Mouse (Mus musculus) hindbrain, embryonic 15.5 days (tissue): ENCODE results near the gene Acvr1. TPM values are rescaled to one million over a fixed set of nuclear protein-coding genes. Genes with fewer than 3 reads are reported as not detected.
A peak's percentile ranks its signal among the peaks of the same experiment; 100 is the strongest.

Source experiments
- ATAC-seq: fragments of 200-750 bp; cut with Nextera tagmentation; 2 replicates; pipeline ENCODE4 v1.8.0; 2017; ENCODE audit warnings: low read depth, moderate number of reproducible peaks, moderate TSS enrichment; ENCODE audit not compliant: low FRiP score
- H3K27ac ChIP-seq: fragments of 300-500 bp; sonication (generic); replicated peaks from 2 replicates; pipeline ENCODE4 v1.5.1; 2015; ENCODE audit warnings: mild to moderate bottlenecking, inconsistent platforms
- H3K27me3 ChIP-seq: fragments of 300-500 bp; sonication (generic); 2 replicates; pipeline ENCODE4 v1.6.1; 2015; ENCODE audit warnings: control low read depth, inconsistent platforms
- H3K36me3 ChIP-seq: fragments of 300-500 bp; sonication (generic); 2 replicates; pipeline ENCODE4 v1.6.1; 2015; ENCODE audit warnings: control low read depth, inconsistent platforms
- H3K4me1 ChIP-seq: fragments of 300-500 bp; sonication (generic); replicated peaks from 2 replicates; pipeline ENCODE4 v1.6.1; 2015; ENCODE audit warnings: control low read depth, inconsistent platforms
- H3K4me2 ChIP-seq: fragments of 300-500 bp; sonication (generic); 2 replicates; pipeline ENCODE4 v1.6.1; 2015; ENCODE audit warnings: moderate library complexity, mild to moderate bottlenecking, inconsistent platforms
- H3K4me3 ChIP-seq: fragments of 300-500 bp; sonication (generic); 2 replicates; pipeline ENCODE4 v1.5.1; 2015; ENCODE audit warnings: mild to moderate bottlenecking, inconsistent platforms
- H3K9ac ChIP-seq: fragments of 300-500 bp; sonication (generic); 2 replicates; pipeline ENCODE4 v1.6.1; 2015; ENCODE audit warnings: inconsistent platforms
- H3K9me3 ChIP-seq: fragments of 300-500 bp; sonication (generic); 2 replicates; pipeline ENCODE4 v1.6.1; 2016; ENCODE audit warnings: control low read depth, inconsistent platforms
- WGBS: fragments of 180-500 bp; shearing (Covaris S2); methylation state at CpG from one replicate; pipeline ENCODE4 v1.1.7; 2015; 5-methylcytosine and 5-hydroxymethylcytosine counted together
- polyA plus RNA-seq: library from polyadenylated mRNA; unstranded; fragments of >200 nt; fragmentation: Nextera tagmentation; extraction: Ambion mirVana; gene quantifications from 2 replicates; pipeline ENCODE4 v1.2.1, GENCODE M21; 2015

The Acvr1 gene
- polyA plus RNA-seq, 1 experiment from 2014 or later = 5.0 TPM

GRCm38 (mm10) chr2:58456843-58457487, 110.0 kb downstream of the Acvr1 start:
- Histone ChIP-seq H3K4me2 (no peak overlapping the region), H3K9me3 (no peaks in the 10 kb centered on the region), H3K4me1 (no peaks in the 10 kb centered on the region), H3K4me3 (no peak overlapping the region), H3K9ac (no peak overlapping the region), H3K36me3 (peaks cover 24% of the 10 kb centered on the region), H3K27ac (no peak overlapping the region), H3K27me3 (no peaks in the 10 kb centered on the region)
- no peak for ATAC-seq
- WGBS = 89% methylated on average over 8 of the region's 8 CpGs

GRCm38 (mm10) chr2:58454095-58454865, 112.7 kb downstream of the Acvr1 start:
- Histone ChIP-seq H3K4me2 (no peak overlapping the region), H3K9ac (no peak overlapping the region), H3K27me3 (no peaks in the 10 kb centered on the region), H3K36me3 (peaks cover 22% of the 10 kb centered on the region), H3K9me3 (no peaks in the 10 kb centered on the region), H3K4me3 (no peak overlapping the region), H3K27ac (no peak overlapping the region), H3K4me1 (no peaks in the 10 kb centered on the region)
- WGBS = 75% methylated on average over 16 of the region's 16 CpGs
- ATAC-seq = peak; percentile 56; the same call in 1 of the 2 replicates

GRCm38 (mm10) chr2:58447001-58447400, 120.0 kb downstream of the Acvr1 start:
- ATAC-seq = no peak
- H3K9ac ChIP-seq = no peak overlapping the region
- H3K27ac ChIP-seq = no peak overlapping the region
- H3K27me3 ChIP-seq = no peaks in the 10 kb centered on the region
- peaks cover 20% of the 10 kb centered on the region for H3K36me3 ChIP-seq
- H3K9me3 ChIP-seq = no peaks in the 10 kb centered on the region
- H3K4me3 ChIP-seq = no peak overlapping the region
- no peaks in the 10 kb centered on the region for H3K4me1 ChIP-seq
- WGBS = 95% methylated on average over 15 of the region's 15 CpGs
- H3K4me2 ChIP-seq = no peak overlapping the region

GRCm38 (mm10) chr2:58443163-58443562, 123.8 kb downstream of the Acvr1 start:
- ATAC-seq = no peak
- Histone ChIP-seq H3K27me3 (no peaks in the 10 kb centered on the region), H3K36me3 (peaks cover 21% of the 10 kb centered on the region), H3K4me2 (no peak overlapping the region), H3K4me1 (no peaks in the 10 kb centered on the region), H3K4me3 (no peak overlapping the region), H3K9me3 (no peaks in the 10 kb centered on the region), H3K27ac (no peak overlapping the region), H3K9ac (no peak overlapping the region)
- WGBS = 86% methylated on average over 4 of the region's 4 CpGs

DNA sequence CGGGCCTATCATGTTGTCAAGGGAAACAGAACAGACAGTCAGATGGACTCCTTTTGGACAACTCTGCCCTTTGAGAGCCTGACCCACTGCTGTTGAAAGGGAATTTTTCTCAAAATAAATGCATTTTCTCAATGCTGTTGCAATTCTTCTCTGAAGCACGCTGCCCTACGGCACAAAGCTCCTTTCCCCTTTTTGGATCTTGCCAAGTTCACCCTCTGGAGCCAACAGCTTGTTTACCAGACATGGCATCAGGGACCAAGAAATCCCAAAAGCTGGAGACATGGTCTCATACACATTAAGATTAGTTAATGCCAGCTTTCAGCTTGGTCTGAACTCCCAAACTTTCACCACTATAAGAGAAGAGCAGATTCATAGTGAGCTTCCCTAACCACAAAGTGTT, 130.0 kb downstream of the Acvr1 start:
- no peak overlapping the region for H3K9ac ChIP-seq
- no peak overlapping the region for H3K27ac ChIP-seq
- H3K4me1 ChIP-seq = no peaks in the 10 kb centered on the region
- peaks cover 6% of the 10 kb centered on the region; the same call in 1 of the 2 replicates for H3K36me3 ChIP-seq
- ATAC-seq = no peak
- WGBS = 72% methylated on average over 3 of the region's 3 CpGs
- no peaks in the 10 kb centered on the region for H3K27me3 ChIP-seq
- no peak overlapping the region for H3K4me3 ChIP-seq
- no peak overlapping the region for H3K4me2 ChIP-seq
- H3K9me3 ChIP-seq = no peaks in the 10 kb centered on the region

DNA sequence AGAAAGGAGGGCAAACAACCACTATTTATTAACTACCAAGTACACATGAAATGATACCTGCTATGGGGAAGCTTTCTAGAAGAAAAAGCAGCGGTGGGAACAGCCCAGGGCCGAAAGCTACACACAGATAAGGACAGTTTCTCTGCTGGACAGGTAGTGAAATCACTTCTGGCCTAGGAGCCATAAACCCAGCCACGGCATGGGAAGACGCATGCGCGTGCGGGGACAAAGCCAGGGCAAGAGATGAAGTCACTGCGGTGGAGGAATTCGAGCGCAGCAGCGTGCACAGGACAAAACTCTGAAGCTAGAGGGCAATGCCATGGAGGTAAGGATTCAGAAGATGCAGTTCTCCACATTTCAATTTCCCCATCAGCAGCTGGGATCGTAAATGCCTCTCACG, 131.4 kb downstream of the Acvr1 start:
- WGBS = 88% methylated on average over 13 of the region's 13 CpGs
- no peak for ATAC-seq
- Histone ChIP-seq H3K27ac (no peak overlapping the region), H3K27me3 (no peaks in the 10 kb centered on the region), H3K36me3 (peaks cover 6% of the 10 kb centered on the region; the same call in 1 of the 2 replicates), H3K4me1 (no peaks in the 10 kb centered on the region), H3K4me3 (no peak overlapping the region), H3K9me3 (no peaks in the 10 kb centered on the region), H3K9ac (no peak overlapping the region), H3K4me2 (no peak overlapping the region)

DNA sequence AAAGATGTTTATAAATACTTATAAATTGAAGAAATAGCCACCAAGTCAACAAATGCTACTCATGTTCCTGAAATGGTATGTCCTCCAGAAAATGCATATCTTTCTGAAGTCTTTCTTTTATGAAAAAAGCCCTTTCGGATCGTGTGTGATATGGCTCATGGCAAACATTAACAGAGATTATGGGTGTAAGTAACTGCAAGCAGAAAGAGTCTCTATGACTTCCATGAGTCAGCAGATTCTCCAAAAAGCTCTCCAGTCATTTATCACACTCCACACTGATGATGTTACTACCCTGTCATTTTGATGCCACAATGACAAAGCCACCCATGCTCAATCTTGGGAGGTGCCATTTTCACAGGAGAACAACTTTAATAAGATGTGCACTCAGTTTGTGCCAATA, 132.5 kb downstream of the Acvr1 start:
- no peak overlapping the region for H3K4me3 ChIP-seq
- H3K4me1 ChIP-seq = no peaks in the 10 kb centered on the region
- H3K27me3 ChIP-seq = no peaks in the 10 kb centered on the region
- no peak overlapping the region for H3K4me2 ChIP-seq
- ATAC-seq = no peak
- no peak overlapping the region for H3K27ac ChIP-seq
- 95% methylated on average over 2 of the region's 2 CpGs for WGBS
- peaks cover 5% of the 10 kb centered on the region; the same call in 1 of the 2 replicates for H3K36me3 ChIP-seq
- no peaks in the 10 kb centered on the region for H3K9me3 ChIP-seq
- no peak overlapping the region for H3K9ac ChIP-seq

GRCm38 (mm10) chr2:58433317-58433716, 133.6 kb downstream of the Acvr1 start:
- Histone ChIP-seq H3K4me2 (no peak overlapping the region), H3K9ac (no peak overlapping the region), H3K36me3 (no peaks in the 10 kb centered on the region), H3K4me1 (no peaks in the 10 kb centered on the region), H3K27me3 (no peaks in the 10 kb centered on the region), H3K4me3 (no peak overlapping the region), H3K27ac (no peak overlapping the region), H3K9me3 (no peaks in the 10 kb centered on the region)
- WGBS = 89% methylated on average over 2 of the region's 2 CpGs
- no peak for ATAC-seq

- WGBS = 91% methylated on average over 7 of the region's 7 CpGs
- Histone ChIP-seq H3K4me1 (no peaks in the 10 kb centered on the region), H3K4me2 (no peak overlapping the region), H3K27ac (no peak overlapping the region), H3K27me3 (no peaks in the 10 kb centered on the region), H3K36me3 (no peaks in the 10 kb centered on the region), H3K9ac (no peak overlapping the region), H3K9me3 (no peaks in the 10 kb centered on the region), H3K4me3 (no peak overlapping the region)
- peak; percentile 15; the same call in 1 of the 2 replicates for ATAC-seq
Measured at GRCm38 (mm10) chr2:58432211-58432610, 134.7 kb downstream of the Acvr1 start.

DNA sequence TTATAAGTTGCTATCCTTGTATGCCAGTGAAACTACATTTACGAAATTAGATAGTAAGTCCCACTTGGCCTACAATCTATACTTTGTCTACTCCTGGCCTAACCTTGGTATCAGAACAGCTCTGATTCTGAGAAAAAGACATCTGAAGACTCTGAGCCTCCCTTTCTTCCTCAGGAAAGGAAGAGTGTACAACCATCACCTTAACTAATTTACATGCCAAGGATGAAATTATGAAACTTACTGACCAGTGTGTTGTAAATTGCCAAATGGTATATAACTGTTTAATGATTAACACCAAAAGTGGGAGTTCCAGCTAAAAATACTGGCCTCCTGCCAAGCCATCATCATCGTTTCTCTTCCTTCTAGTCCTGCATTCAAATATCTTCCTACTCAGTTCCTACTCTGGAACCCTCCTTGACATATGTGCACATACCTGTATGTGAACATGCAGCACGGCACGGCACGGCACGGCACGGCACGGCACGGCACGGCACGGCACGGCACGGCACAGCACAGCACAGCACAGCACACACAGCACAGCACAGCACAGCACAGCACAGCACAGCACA, 141.4 kb downstream of the Acvr1 start:
- Histone ChIP-seq H3K4me3 (no peak overlapping the region), H3K9ac (no peak overlapping the region), H3K36me3 (no peaks in the 10 kb centered on the region), H3K27me3 (no peaks in the 10 kb centered on the region), H3K27ac (no peak overlapping the region), H3K9me3 (no peaks in the 10 kb centered on the region), H3K4me2 (no peak overlapping the region), H3K4me1 (no peaks in the 10 kb centered on the region)
- ATAC-seq = no peak
- WGBS = 98% methylated on average over 13 of the region's 13 CpGs

DNA sequence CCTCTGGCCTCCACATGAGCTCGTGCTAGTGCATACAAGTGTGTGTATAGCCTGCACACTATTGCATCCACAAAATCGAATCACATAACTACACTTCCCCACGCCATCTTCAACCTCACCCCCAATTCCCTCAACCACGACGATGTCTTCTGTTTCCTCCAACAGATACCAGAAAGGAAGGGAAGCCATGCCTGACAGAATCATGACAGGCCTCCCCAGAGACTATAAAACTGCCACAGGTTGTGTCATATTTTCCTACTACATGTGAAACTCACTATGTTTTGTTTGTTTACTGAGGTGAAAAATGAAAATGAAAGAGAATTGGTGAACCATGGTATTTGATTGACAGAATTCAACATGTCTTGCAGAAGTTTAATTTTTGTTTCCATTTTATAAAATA, 143.6 kb downstream of the Acvr1 start:
- Histone ChIP-seq H3K4me2 (no peak overlapping the region), H3K27me3 (no peaks in the 10 kb centered on the region), H3K27ac (no peak overlapping the region), H3K4me1 (no peaks in the 10 kb centered on the region), H3K36me3 (no peaks in the 10 kb centered on the region), H3K4me3 (no peak overlapping the region), H3K9me3 (no peaks in the 10 kb centered on the region), H3K9ac (no peak overlapping the region)
- ATAC-seq = no peak
- WGBS = 87% methylated on average over 5 of the region's 5 CpGs

GRCm38 (mm10) chr2:58419571-58419970, 147.4 kb downstream of the Acvr1 start:
- no peak for ATAC-seq
- no peaks in the 10 kb centered on the region for H3K27me3 ChIP-seq
- WGBS = 83% methylated on average over 8 of the region's 8 CpGs

More at GRCm38 (mm10) chr2:58419571-58419970, 147.4 kb downstream of the Acvr1 start:
- Histone ChIP-seq H3K9me3 (no peaks in the 10 kb centered on the region), H3K4me1 (no peaks in the 10 kb centered on the region), H3K27ac (no peak overlapping the region), H3K4me2 (no peak overlapping the region), H3K36me3 (no peaks in the 10 kb centered on the region), H3K9ac (no peak overlapping the region), H3K4me3 (no peak overlapping the region)
